ENCODE assay signal across 8 mouse cellular contexts in the genomic region with DNA sequence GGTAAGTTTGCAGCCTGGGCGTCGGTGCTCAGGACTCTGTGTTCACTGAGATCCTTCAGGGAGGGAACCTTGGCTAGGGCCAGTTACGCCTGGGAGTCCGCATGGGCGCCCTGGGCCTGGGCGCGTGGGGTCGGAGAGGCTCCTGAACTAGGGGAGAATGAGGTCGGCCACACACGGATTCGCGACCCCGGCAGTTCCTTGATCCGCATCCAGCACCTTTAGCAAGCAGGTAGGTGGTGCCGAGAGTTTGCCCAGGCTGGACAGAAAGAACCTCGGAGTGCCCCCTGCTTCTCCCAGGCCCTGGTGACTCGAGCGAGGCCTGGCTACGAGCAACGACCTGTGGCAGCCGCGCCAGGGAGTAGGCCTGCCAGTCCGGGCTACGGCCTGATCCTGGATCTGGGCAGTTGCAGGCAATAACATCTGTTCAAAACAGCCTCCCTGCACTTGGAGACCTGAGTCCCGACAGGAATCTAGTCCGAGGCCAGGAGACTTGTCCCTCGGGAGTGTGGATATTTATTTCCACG. TPM values are rescaled to one million over a fixed set of nuclear protein-coding genes. Genes with fewer than 3 reads are reported as not detected.
DNase-seq lines count a peak whose midpoint lies in the region; ATAC-seq and TF ChIP-seq lines count a peak whose summit lies in the region.

No protein-coding gene starts in this region.

- H3K9ac ChIP-seq in heart, postnatal 0 days (replicated peaks; ENCODE audit: low read depth, low read length): peak overlapping the region; percentile 81
- peak overlapping the region; percentile 86 for H3K9ac ChIP-seq in liver, embryonic 14.5 days (replicated peaks)
- H3K9ac ChIP-seq in stomach, embryonic 16.5 days (ENCODE audit: low read length): peak overlapping the region; percentile 87

- TF ChIP-seq EP300 in heart, postnatal 0 days (IDR thresholded peaks at IDR 0.05; ENCODE audit: low read depth): no peak
- no peak for TF ChIP-seq EP300 in liver, embryonic 14.5 days (IDR thresholded peaks at IDR 0.05; ENCODE audit: low read depth)

- peak; percentile 60 for DNase-seq in kidney, adult 2 months
- DNase-seq in kidney, adult 11 months: no peak
- peak; percentile 45 to 56 for DNase-seq in adrenal gland, postnatal 36 days
- no peak for DNase-seq in heart, postnatal 0 days (ENCODE audit: low spot score)
- no peak for DNase-seq in liver, embryonic 14.5 days (ENCODE audit: low read depth in 3 of 3, low spot score in 3 of 3)
- DNase-seq in left cerebral cortex, adult 9 months (ENCODE audit: low spot score in 2 of 2): no peak
- DNase-seq in right cerebral cortex, postnatal 25 days: no peak

- H3K27ac ChIP-seq in kidney, adult 2 months (ENCODE audit: insufficient read depth, low read depth, low read length): peak overlapping the region; percentile 84
- H3K27ac ChIP-seq in heart, postnatal 0 days (ENCODE audit: low read depth): peak overlapping the region; percentile 87
- H3K27ac ChIP-seq in liver, embryonic 14.5 days: peak overlapping the region; percentile 79
- peak overlapping the region; percentile 81 for H3K27ac ChIP-seq in stomach, embryonic 16.5 days (ENCODE audit: low read length)

- TF ChIP-seq CTCF in kidney, adult 2 months (conservative IDR thresholded peaks at IDR 0.05; ENCODE audit: insufficient read depth, insufficient read length, low read depth, low read length): no peak
- TF ChIP-seq CTCF in heart, postnatal 0 days (IDR thresholded peaks at IDR 0.05; ENCODE audit: low read depth): no peak
- TF ChIP-seq CTCF in liver, embryonic 14.5 days (IDR thresholded peaks at IDR 0.05; ENCODE audit: low read depth): no peak

- no peak for TF ChIP-seq POLR2A in kidney, adult 2 months (IDR thresholded peaks at IDR 0.05; ENCODE audit: low read depth, low read length)

- no peaks in the 10 kb centered on the region for H3K9me3 ChIP-seq in heart, postnatal 0 days (replicated peaks; ENCODE audit: control insufficient read depth, low read length)
- no peaks in the 10 kb centered on the region for H3K9me3 ChIP-seq in liver, embryonic 14.5 days (ENCODE audit: control insufficient read depth, low read length)
- H3K9me3 ChIP-seq in stomach, embryonic 16.5 days (replicated peaks; ENCODE audit: control insufficient read depth, low read length): no peaks in the 10 kb centered on the region

- H3K4me3 ChIP-seq in kidney, adult 2 months (ENCODE audit: insufficient read depth, low read depth, low read length): peak overlapping the region; percentile 68
- peak overlapping the region; percentile 71 for H3K4me3 ChIP-seq in heart, postnatal 0 days (ENCODE audit: low read depth, low read length)
- H3K4me3 ChIP-seq in liver, embryonic 14.5 days (ENCODE audit: insufficient read depth in 1 of 2, low read depth in 2 of 2, low read length in 2 of 2): peak overlapping the region; percentile 65 to 73
- peak overlapping the region; percentile 76 for H3K4me3 ChIP-seq in stomach, embryonic 16.5 days (replicated peaks; ENCODE audit: low read length)

- no peaks in the 10 kb centered on the region for H3K27me3 ChIP-seq in kidney, adult 2 months (replicated peaks; ENCODE audit: control insufficient read depth, insufficient read depth, low read length)
- H3K27me3 ChIP-seq in heart, postnatal 0 days (ENCODE audit: control insufficient read depth, insufficient read depth, low read length): no peaks in the 10 kb centered on the region
- no peaks in the 10 kb centered on the region for H3K27me3 ChIP-seq in liver, embryonic 14.5 days (ENCODE audit: control insufficient read depth, insufficient read depth, low read length)
- no peaks in the 10 kb centered on the region for H3K27me3 ChIP-seq in stomach, embryonic 16.5 days (ENCODE audit: control insufficient read depth, insufficient read depth, low read length)

- 1% methylated on average over 28 of the region's 28 CpGs for WGBS in kidney, adult 2 months
- 6% methylated on average over 28 of the region's 28 CpGs for WGBS in heart, postnatal 0 days
- 12% methylated on average over 28 of the region's 28 CpGs for WGBS in liver, embryonic 14.5 days (ENCODE audit: insufficient replicate concordance)
- WGBS in stomach, embryonic 16.5 days: 7% methylated on average over 28 of the region's 28 CpGs

- peak; percentile 37 for ATAC-seq in heart, postnatal 0 days (ENCODE audit: insufficient read depth, low read depth)
- ATAC-seq in liver, embryonic 14.5 days (ENCODE audit: insufficient read depth): peak; percentile 52
- peak; percentile 16; the same call in 1 of the 2 replicates for ATAC-seq in stomach, embryonic 16.5 days (ENCODE audit: insufficient read depth, low FRiP score)

- peak overlapping the region; percentile 90 for H3K4me2 ChIP-seq in heart, postnatal 0 days (ENCODE audit: low read depth, low read length)
- peak overlapping the region; percentile 88 for H3K4me2 ChIP-seq in liver, embryonic 14.5 days (ENCODE audit: low read depth)
- peak overlapping the region; percentile 85 for H3K4me2 ChIP-seq in stomach, embryonic 16.5 days (ENCODE audit: low read depth, low read length)

- no peaks in the 10 kb centered on the region for H3K36me3 ChIP-seq in kidney, adult 2 months (ENCODE audit: control insufficient read depth, insufficient read depth, low read length)
- peaks cover 13% of the 10 kb centered on the region for H3K36me3 ChIP-seq in heart, postnatal 0 days (replicated peaks; ENCODE audit: control insufficient read depth, insufficient read depth, low read length)
- peaks cover under 1% of the 10 kb centered on the region; the same call in 1 of the 2 replicates for H3K36me3 ChIP-seq in liver, embryonic 14.5 days (replicated peaks; ENCODE audit: control insufficient read depth, insufficient read depth, low read depth)
- H3K36me3 ChIP-seq in stomach, embryonic 16.5 days (ENCODE audit: control insufficient read depth, insufficient read depth, low read length): no peaks in the 10 kb centered on the region

- H3K4me1 ChIP-seq in kidney, adult 2 months (ENCODE audit: control insufficient read depth, insufficient read depth, low read length): peaks cover 13% of the 10 kb centered on the region
- H3K4me1 ChIP-seq in heart, postnatal 0 days (ENCODE audit: control insufficient read depth, insufficient read depth): peaks cover 21% of the 10 kb centered on the region
- H3K4me1 ChIP-seq in liver, embryonic 14.5 days (replicated peaks; ENCODE audit: control insufficient read depth in 2 of 2, insufficient read depth in 2 of 2, low read length in 1 of 2): peaks cover 31 to 37% of the 10 kb centered on the region in 2 experiments
- peaks cover 12% of the 10 kb centered on the region for H3K4me1 ChIP-seq in stomach, embryonic 16.5 days (ENCODE audit: control insufficient read depth, insufficient read depth, low read length)

RNA-seq across cellular contexts. Expression of gene Mavs, which starts 0.3 kb away (rescaled TPM):
- 119 and 142 TPM in 2 replicates for polyA plus RNA-seq in kidney, adult 2 months (2012; rRNA removed)
- 10 to 100 TPM; 32.8 to 43.2 TPM for total RNA-seq in adrenal gland, postnatal 36 days (2021)
- 32.5 and 38.0 TPM in 2 replicates for total RNA-seq in heart, postnatal 0 days (2014; rRNA removed; ENCODE audit: low replicate concordance)
- polyA plus RNA-seq in heart, postnatal 0 days (2015; fragmentation: Nextera tagmentation; extraction: Ambion mirVana): 27.4 and 27.8 TPM in 2 replicates
- 25.9 and 31.5 TPM in 2 replicates for polyA plus RNA-seq in liver, embryonic 14.5 days (2012; rRNA removed)
- polyA plus RNA-seq in liver, embryonic 14.5 days (2014; fragmentation: Nextera tagmentation; extraction: Ambion mirVana): 25.9 and 27.4 TPM in 2 replicates
- 23.7 and 29.3 TPM in 2 replicates for polyA plus RNA-seq in stomach, embryonic 16.5 days (2015; fragmentation: Nextera tagmentation; extraction: Ambion mirVana)

RNA-seq across cellular contexts. Expression of gene Ap5s1, which starts 27.3 kb away (rescaled TPM):
- 48.5 and 51.6 TPM in 2 replicates for polyA plus RNA-seq in kidney, adult 2 months (2012; rRNA removed)
- 10 to 100 TPM; 14.0 to 21.1 TPM for total RNA-seq in adrenal gland, postnatal 36 days (2021)
- 95.1 and 107 TPM in 2 replicates for total RNA-seq in heart, postnatal 0 days (2014; rRNA removed; ENCODE audit: low replicate concordance)
- 63.6 and 65.5 TPM in 2 replicates for polyA plus RNA-seq in heart, postnatal 0 days (2015; fragmentation: Nextera tagmentation; extraction: Ambion mirVana)
- polyA plus RNA-seq in liver, embryonic 14.5 days (2012; rRNA removed): 19.5 and 20.0 TPM in 2 replicates
- polyA plus RNA-seq in liver, embryonic 14.5 days (2014; fragmentation: Nextera tagmentation; extraction: Ambion mirVana): 13.1 and 17.0 TPM in 2 replicates
- polyA plus RNA-seq in stomach, embryonic 16.5 days (2015; fragmentation: Nextera tagmentation; extraction: Ambion mirVana): 25.7 and 26.4 TPM in 2 replicates

RNA-seq across cellular contexts. Expression of gene Pank2, which starts 28.1 kb away (rescaled TPM):
- 13.0 and 13.8 TPM in 2 replicates for polyA plus RNA-seq in kidney, adult 2 months (2012; rRNA removed)
- total RNA-seq in adrenal gland, postnatal 36 days (2021): 10 to 100 TPM; 46.6 to 58.6 TPM
- total RNA-seq in heart, postnatal 0 days (2014; rRNA removed; ENCODE audit: low replicate concordance): 9.6 and 44.3 TPM in 2 replicates
- polyA plus RNA-seq in heart, postnatal 0 days (2015; fragmentation: Nextera tagmentation; extraction: Ambion mirVana): 18.1 and 19.2 TPM in 2 replicates
- 9.5 and 14.3 TPM in 2 replicates for polyA plus RNA-seq in liver, embryonic 14.5 days (2012; rRNA removed)
- 24.3 and 26.9 TPM in 2 replicates for polyA plus RNA-seq in liver, embryonic 14.5 days (2014; fragmentation: Nextera tagmentation; extraction: Ambion mirVana)
- polyA plus RNA-seq in stomach, embryonic 16.5 days (2015; fragmentation: Nextera tagmentation; extraction: Ambion mirVana): 24.2 and 25.0 TPM in 2 replicates

RNA-seq across cellular contexts. Expression of gene Spef1, which starts 47.1 kb away (rescaled TPM):
- 4.6 and 5.2 TPM in 2 replicates for polyA plus RNA-seq in kidney, adult 2 months (2012; rRNA removed)
- 1 to 10 TPM; 4.9 to 6.1 TPM for total RNA-seq in adrenal gland, postnatal 36 days (2021)
- 5.2 and 5.9 TPM in 2 replicates for total RNA-seq in heart, postnatal 0 days (2014; rRNA removed; ENCODE audit: low replicate concordance)
- polyA plus RNA-seq in heart, postnatal 0 days (2015; fragmentation: Nextera tagmentation; extraction: Ambion mirVana): 0.97 and 1.2 TPM in 2 replicates
- 2.2 TPM in 2 replicates for polyA plus RNA-seq in liver, embryonic 14.5 days (2012; rRNA removed)
- polyA plus RNA-seq in liver, embryonic 14.5 days (2014; fragmentation: Nextera tagmentation; extraction: Ambion mirVana): 1.3 and 1.4 TPM in 2 replicates
- polyA plus RNA-seq in stomach, embryonic 16.5 days (2015; fragmentation: Nextera tagmentation; extraction: Ambion mirVana): 3.6 and 4.8 TPM in 2 replicates

RNA-seq across cellular contexts. Expression of gene Cdc25b, which starts 47.4 kb away (rescaled TPM):
- 12.9 TPM in 2 replicates for polyA plus RNA-seq in kidney, adult 2 months (2012; rRNA removed)
- 1 to 10 TPM; 5.5 to 5.7 TPM for total RNA-seq in adrenal gland, postnatal 36 days (2021)
- 15.3 and 31.9 TPM in 2 replicates for total RNA-seq in heart, postnatal 0 days (2014; rRNA removed; ENCODE audit: low replicate concordance)
- 12.1 and 15.0 TPM in 2 replicates for polyA plus RNA-seq in heart, postnatal 0 days (2015; fragmentation: Nextera tagmentation; extraction: Ambion mirVana)
- 156 and 166 TPM in 2 replicates for polyA plus RNA-seq in liver, embryonic 14.5 days (2012; rRNA removed)
- 184 and 209 TPM in 2 replicates for polyA plus RNA-seq in liver, embryonic 14.5 days (2014; fragmentation: Nextera tagmentation; extraction: Ambion mirVana)
- polyA plus RNA-seq in stomach, embryonic 16.5 days (2015; fragmentation: Nextera tagmentation; extraction: Ambion mirVana): 72.3 and 72.8 TPM in 2 replicates

Comparison
In these comparisons a context has a peak if more than half of its experiments do, and no peak if none do; other contexts are left out.
1. DNase-seq: peak in kidney, adult 2 months (single experiment) and adrenal gland, postnatal 36 days (2 of 2); none in kidney, adult 11 months (single experiment), heart, postnatal 0 days (single experiment), liver, embryonic 14.5 days (0 of 3), left cerebral cortex, adult 9 months (0 of 2) and right cerebral cortex, postnatal 25 days (single experiment).
2. Peak in every context shown above with its lines, with median percentiles within 50 percentile points of each other: H3K27ac ChIP-seq, H3K4me3 ChIP-seq, ATAC-seq, H3K4me2 ChIP-seq and H3K9ac ChIP-seq.